8 mouse cellular contexts compared by ENCODE assay signal in genomic region chr12:21418083-21418482, GRCm38 (mm10). TPM values are rescaled to one million over a fixed set of nuclear protein-coding genes. Genes with fewer than 3 reads are reported as not detected.
DNase-seq lines count a peak whose midpoint lies in the region; ATAC-seq and TF ChIP-seq lines count a peak whose summit lies in the region.

No protein-coding gene starts in this region.

- H3K9me3 ChIP-seq in liver, embryonic 13.5 days (replicated peaks), result no peaks in the 10 kb centered on the region

- no peak for TF ChIP-seq POLR2A in testis, adult 2 months (IDR thresholded peaks at IDR 0.05; ENCODE audit: control insufficient read depth, low read depth, low read length)

- intact Hi-C loops in left cerebral cortex, postnatal 10 days (cut with DNase I), result no loop called here

- DNase-seq in CD4-positive, CD25-positive, alpha-beta regulatory T cell, adult 2 months (ENCODE audit: low read depth, low spot score), result peak; percentile 26
- no peak for DNase-seq in testis, postnatal 10 days (ENCODE audit: low spot score)
- no peak for DNase-seq in liver, embryonic 13.5 days
- DNase-seq in thymus, postnatal 4 days, result peak; percentile 19
- DNase-seq in left cerebral cortex, postnatal 10 days (ENCODE audit: extremely low spot score in 1 of 2, low spot score in 2 of 2), result no peak
- no peak for DNase-seq in urinary bladder, postnatal 4 days (ENCODE audit: low spot score in 2 of 2)

- H3K36me3 ChIP-seq in testis, adult 2 months (ENCODE audit: control insufficient read depth, insufficient read depth, low read length), result no peaks in the 10 kb centered on the region; the same call in 1 of the 2 replicates
- peaks cover 25% of the 10 kb centered on the region for H3K36me3 ChIP-seq in liver, embryonic 13.5 days

- H3K4me3 ChIP-seq in testis, adult 2 months (ENCODE audit: control insufficient read depth, low read depth, low read length), result peak overlapping the region; percentile 93
- peak overlapping the region; percentile 83 for H3K4me3 ChIP-seq in liver, embryonic 13.5 days (replicated peaks)

- TF ChIP-seq CTCF in testis, adult 2 months (IDR thresholded peaks at IDR 0.05; ENCODE audit: control insufficient read depth, insufficient read depth, insufficient replicate concordance, low read depth, low read length), result no peak

- H3K4me1 ChIP-seq in testis, adult 2 months (ENCODE audit: control insufficient read depth, insufficient read depth, low read length), result peaks cover 4% of the 10 kb centered on the region
- H3K4me1 ChIP-seq in liver, embryonic 13.5 days (replicated peaks), result peaks cover 53% of the 10 kb centered on the region

- no peak for ATAC-seq in CD4-positive, CD25-positive, alpha-beta regulatory T cell, adult 4 months
- no peak for ATAC-seq in liver, embryonic 13.5 days (ENCODE audit: low read depth)

- 11% methylated on average over 10 of the region's 10 CpGs for whole genome bisulfite sequencing in liver, embryonic 13.5 days (ENCODE audit: insufficient replicate concordance)

- H3K27me3 ChIP-seq in testis, adult 2 months (ENCODE audit: control insufficient read depth, insufficient read depth, low read length), result no peaks in the 10 kb centered on the region
- no peaks in the 10 kb centered on the region for H3K27me3 ChIP-seq in liver, embryonic 13.5 days

- peak overlapping the region; percentile 86 for H3K4me2 ChIP-seq in liver, embryonic 13.5 days

- H3K9ac ChIP-seq in liver, embryonic 13.5 days, result peak overlapping the region; percentile 87

- peak overlapping the region; percentile 70 for H3K27ac ChIP-seq in testis, adult 2 months (ENCODE audit: control insufficient read depth, insufficient read depth, low read depth, low read length)
- peak overlapping the region; percentile 74 for H3K27ac ChIP-seq in liver, embryonic 13.5 days

RNA-seq across cellular contexts. Expression of gene Ywhaq, which starts 0.6 kb away (rescaled TPM):
- polyA plus RNA-seq in CD4-positive, CD25-positive, alpha-beta regulatory T cell, adult 4 months (2017; shearing (Covaris generic)), result 100 to 1,000 TPM; 210 to 222 TPM
- 100 and 101 TPM in 2 replicates for polyA plus RNA-seq in testis, adult 2 months (2012; rRNA removed)
- polyA plus RNA-seq in liver, embryonic 13.5 days (2015; fragmentation: Nextera tagmentation; extraction: Ambion mirVana), result 262 and 303 TPM in 2 replicates
- total RNA-seq in left cerebral cortex, postnatal 10 days (2021), result 100 to 1,000 TPM; 645 to 677 TPM

RNA-seq across cellular contexts. Expression of gene Adam17, which starts 44.7 kb away (rescaled TPM):
- polyA plus RNA-seq in CD4-positive, CD25-positive, alpha-beta regulatory T cell, adult 4 months (2017; shearing (Covaris generic)), result 10 to 100 TPM; 49.8 to 50.7 TPM
- 8.5 and 17.8 TPM in 2 replicates for polyA plus RNA-seq in testis, adult 2 months (2012; rRNA removed)
- polyA plus RNA-seq in liver, embryonic 13.5 days (2015; fragmentation: Nextera tagmentation; extraction: Ambion mirVana), result 18.1 and 22.2 TPM in 2 replicates
- total RNA-seq in left cerebral cortex, postnatal 10 days (2021), result 10 to 100 TPM; 17.4 to 20.5 TPM

Comparison
In these comparisons a context has a peak if more than half of its experiments do, and no peak if none do; other contexts are left out.
1. DNase-seq: peak in CD4-positive, CD25-positive, alpha-beta regulatory T cell, adult 2 months (single experiment) and thymus, postnatal 4 days (single experiment); none in testis, postnatal 10 days (single experiment), liver, embryonic 13.5 days (single experiment), left cerebral cortex, postnatal 10 days (0 of 2) and urinary bladder, postnatal 4 days (0 of 2).